ENCODE assay signal across 8 mouse cellular contexts in genomic region chr6:100287334-100288015, GRCm38 (mm10). TPM values are rescaled to one million over a fixed set of nuclear protein-coding genes. Genes with fewer than 3 reads are reported as not detected.
A peak's percentile ranks its signal among the peaks of the same experiment; 100 is the strongest.
DNase-seq lines count a peak whose midpoint lies in the region; ATAC-seq and TF ChIP-seq lines count a peak whose summit lies in the region.

TSS of gene Rybp (minus strand) at chr6:100287485.

- H3K4me3 ChIP-seq in heart, embryonic 13.5 days: peak within 1 kb of the TSS; percentile 77
- H3K4me3 ChIP-seq in liver, embryonic 11.5 days (ENCODE audit: low read depth, low read length): peak within 1 kb of the TSS; percentile 80
- H3K4me3 ChIP-seq in myocyte: peak within 1 kb of the TSS; percentile 51

- peak within 1 kb of the TSS; percentile 97 for H3K4me2 ChIP-seq in heart, embryonic 13.5 days
- H3K4me2 ChIP-seq in liver, embryonic 11.5 days: peak within 1 kb of the TSS; percentile 98
- peak within 1 kb of the TSS; percentile 87 for H3K4me2 ChIP-seq in myocyte (ENCODE audit: low read depth)

- H3K4me1 ChIP-seq in heart, embryonic 13.5 days: peaks cover 41% of the 10 kb centered on the region
- peaks cover 20% of the 10 kb centered on the region for H3K4me1 ChIP-seq in liver, embryonic 11.5 days (replicated peaks; ENCODE audit: control insufficient read depth, insufficient read depth, low read length)

- peaks cover 39% of the 10 kb centered on the region for H3K79me2 ChIP-seq in myocyte (ENCODE audit: control insufficient read depth, insufficient read depth)

- peak within 1 kb of the TSS; percentile 95 for H3K9ac ChIP-seq in heart, embryonic 13.5 days
- H3K9ac ChIP-seq in liver, embryonic 11.5 days (ENCODE audit: low read depth, low read length): peak within 1 kb of the TSS; percentile 87

- peak within 1 kb of the TSS; percentile 96 for H3ac ChIP-seq in myocyte (ENCODE audit: control insufficient read depth, insufficient read length)

- no peaks in the 10 kb centered on the region for H3K9me3 ChIP-seq in heart, embryonic 13.5 days
- H3K9me3 ChIP-seq in liver, embryonic 11.5 days (ENCODE audit: control insufficient read depth, low read length): no peaks in the 10 kb centered on the region

- peak within 1 kb of the TSS; percentile 97 for H3K27ac ChIP-seq in heart, embryonic 13.5 days (replicated peaks)
- peak within 1 kb of the TSS; percentile 93 for H3K27ac ChIP-seq in liver, embryonic 11.5 days (ENCODE audit: low read depth, low read length)

- H3K27me3 ChIP-seq in heart, embryonic 13.5 days (replicated peaks): peaks cover 17% of the 10 kb centered on the region; the same call in 1 of the 2 replicates
- no peaks in the 10 kb centered on the region for H3K27me3 ChIP-seq in liver, embryonic 11.5 days (replicated peaks; ENCODE audit: control insufficient read depth, insufficient read depth, low read length)
- H3K27me3 ChIP-seq in myocyte (ENCODE audit: control insufficient read depth, insufficient read depth, insufficient read length): peaks cover 23% of the 10 kb centered on the region

- peak; percentile 67 for TF ChIP-seq POLR2A in myocyte (IDR thresholded peaks at IDR 0.05; ENCODE audit: insufficient read length, low read depth)

- ATAC-seq in CD4-positive, CD25-positive, alpha-beta regulatory T cell, adult 4 months: peak; percentile 84
- ATAC-seq in heart, embryonic 13.5 days (ENCODE audit: extremely low read depth, insufficient number of reproducible peaks, low FRiP score, low TSS enrichment): peak; percentile 95
- ATAC-seq in liver, embryonic 11.5 days (replicated peaks; ENCODE audit: low FRiP score): peak; percentile 89

- no peaks in the 10 kb centered on the region for H3K36me3 ChIP-seq in heart, embryonic 13.5 days
- H3K36me3 ChIP-seq in liver, embryonic 11.5 days (ENCODE audit: control insufficient read depth, insufficient read depth, low read length): no peaks in the 10 kb centered on the region
- peaks cover 5% of the 10 kb centered on the region for H3K36me3 ChIP-seq in myocyte (ENCODE audit: control insufficient read depth, insufficient read depth)

- under 1% methylated on average over 57 of the region's 112 CpGs for WGBS in heart, embryonic 13.5 days
- WGBS in liver, embryonic 11.5 days: under 1% methylated on average over 74 of the region's 112 CpGs

- peak; percentile 84 for DNase-seq in c-Kit-negative CD71-positive TER-119-positive erythroid progenitor cells, embryonic 14.5 days (ENCODE audit: low read depth, low spot score)
- DNase-seq in fibroblast of lung, adult 2 months (ENCODE audit: low read depth): peak; percentile 46
- DNase-seq in kidney, postnatal 10 days: peak; percentile 98
- peak; percentile 91 for DNase-seq in liver, embryonic 11.5 days (ENCODE audit: low spot score)
- DNase-seq in spleen, postnatal 4 days (ENCODE audit: low spot score in 2 of 2): peak; percentile 93 to 98

TF ChIP-seq in myocyte, 11 proteins besides CTCF, POLR2A, EP300 and RAD21:
- no peak for TF ChIP-seq MYOD1 (IDR thresholded peaks at IDR 0.05; ENCODE audit: control insufficient read depth in 1 of 3, insufficient read length in 2 of 3, low read depth in 2 of 3)
- no peak for TF ChIP-seq USF1 (IDR thresholded peaks at IDR 0.05; ENCODE audit: low read depth)
- no peak for TF ChIP-seq CEBPB (IDR thresholded peaks at IDR 0.05; ENCODE audit: insufficient read depth, poor library complexity, severe bottlenecking)
- no peak for TF ChIP-seq E2F4 (IDR thresholded peaks at IDR 0.05; ENCODE audit: insufficient read depth)
- no peak for TF ChIP-seq REST (IDR thresholded peaks at IDR 0.05; ENCODE audit: insufficient read depth, insufficient read length)
- no peak for TF ChIP-seq MYOG (IDR thresholded peaks at IDR 0.05; ENCODE audit: control insufficient read depth in 1 of 3, insufficient read depth in 1 of 3, insufficient read length in 2 of 3, low read depth in 2 of 3)
- no peak for TF ChIP-seq TCF12 (IDR thresholded peaks at IDR 0.05; ENCODE audit: insufficient read depth, poor library complexity, severe bottlenecking)
- TF ChIP-seq SRF (IDR thresholded peaks at IDR 0.05; ENCODE audit: control insufficient read depth, insufficient read length, low read depth): no peak
- no peak for TF ChIP-seq POLR2AphosphoS2 (IDR thresholded peaks at IDR 0.05; ENCODE audit: insufficient read length, low read depth)
- no peak for TF ChIP-seq MAX (IDR thresholded peaks at IDR 0.05; ENCODE audit: low read depth)
- no peak for TF ChIP-seq TCF3 (IDR thresholded peaks at IDR 0.05; ENCODE audit: insufficient read length, low read depth)
TF ChIP-seq in myocyte: peak in this region for 0.

RNA-seq across cellular contexts. Expression of gene Rybp, which starts in this region (rescaled TPM):
- 10 to 100 TPM; 11.8 to 13.7 TPM for polyA plus RNA-seq in CD4-positive, CD25-positive, alpha-beta regulatory T cell, adult 4 months (2017; shearing (Covaris generic))
- polyA plus RNA-seq in heart, embryonic 13.5 days (2015; fragmentation: Nextera tagmentation; extraction: Ambion mirVana): 12.1 and 12.2 TPM in 2 replicates
- 8.7 and 11.2 TPM in 2 replicates for polyA plus RNA-seq in liver, embryonic 11.5 days (2014; fragmentation: Nextera tagmentation; extraction: Ambion mirVana)
- 9.5 TPM for polyA plus RNA-seq in myocyte (2012; fragmentation: generic; extraction: Trizol)

Comparison
In these comparisons a context has a peak if more than half of its experiments do, and no peak if none do; other contexts are left out.
1. Peak in every context shown above with its lines: DNase-seq, ATAC-seq, H3K4me3 ChIP-seq and H3K27ac ChIP-seq.
2. DNase-seq: peak in every context shown above with its lines; median percentile 98 in kidney, postnatal 10 days; 96 in spleen, postnatal 4 days; 91 in liver, embryonic 11.5 days; 84 in c-Kit-negative CD71-positive TER-119-positive erythroid progenitor cells, embryonic 14.5 days; 46 in fibroblast of lung, adult 2 months.